Mouse (Mus musculus): ENCODE measurements around the gene Sumo2. TPM values are rescaled to one million over a fixed set of nuclear protein-coding genes. Genes with fewer than 3 reads are reported as not detected.
"Not testable (repeated sequence)": the region's sequence is repeated elsewhere in the genome, so short reads cannot be mapped to it uniquely, and the experiment has no call there.

Sumo2 gene
- polyA plus RNA-seq, 1 experiment from 2014 or later, result 1,013 TPM

DNA sequence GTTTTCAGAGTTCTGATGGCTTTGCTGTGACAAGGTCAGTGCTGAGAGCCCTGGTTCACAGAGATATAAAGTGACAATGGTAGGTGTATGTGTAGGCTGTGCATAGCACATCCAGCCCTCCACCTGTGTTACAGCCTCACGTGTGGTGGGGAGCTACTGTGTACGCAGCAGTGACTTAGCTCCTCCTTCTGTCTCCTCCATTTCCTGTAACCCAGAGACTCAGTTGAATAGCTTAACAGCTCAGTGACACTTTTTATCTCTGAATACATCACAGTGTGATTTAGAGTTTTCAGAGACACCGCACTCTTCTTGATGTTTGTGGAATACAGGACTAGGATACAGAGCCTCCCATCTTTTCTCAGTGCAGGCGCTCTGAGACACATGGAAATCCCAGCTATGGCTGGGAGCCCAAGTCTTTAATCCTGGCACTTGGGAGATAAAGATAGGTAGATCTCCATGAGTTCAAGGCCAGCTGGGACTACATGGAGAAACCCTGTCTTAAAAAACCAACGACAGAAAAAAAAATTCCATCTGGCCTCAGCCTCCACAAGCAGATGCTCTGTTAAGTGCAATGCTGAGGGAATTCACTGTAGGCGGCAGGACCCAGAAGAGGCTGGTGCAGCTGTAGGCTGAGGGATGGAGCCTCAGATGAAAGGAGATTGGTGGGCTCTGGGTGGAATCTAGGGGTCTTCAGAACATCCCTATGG is 54.4 kb downstream of the Sumo2 start:
- TF ChIP-seq CTCF (IDR thresholded peaks at IDR 0.05; ENCODE audit: low read depth), result no peak
- 78% methylated on average over 6 of the region's 6 CpGs for WGBS
- 0 out of 2 replicates have a peak, but pooled peaks cover 3% of the 10 kb centered on the region for H3K4me1 ChIP-seq (replicated peaks; ENCODE audit: insufficient read depth, low read length)
- H3K4me3 ChIP-seq (replicated peaks; ENCODE audit: low read depth, low read length), result no peak overlapping the region
- no peak overlapping the region for H3K27ac ChIP-seq
- no peak overlapping the region for H3K4me2 ChIP-seq (ENCODE audit: low read length)
- no peaks in the 10 kb centered on the region for H3K27me3 ChIP-seq (ENCODE audit: insufficient read depth, low read length)
- no peak overlapping the region for H3K9ac ChIP-seq (ENCODE audit: low read depth, low read length)
- no peaks in the 10 kb centered on the region for H3K36me3 ChIP-seq (ENCODE audit: insufficient read depth, low read length)
- H3K9me3 ChIP-seq (replicated peaks; ENCODE audit: low read length), result no peaks in the 10 kb centered on the region
- ATAC-seq (replicated peaks; ENCODE audit: low FRiP score, low read depth) (no peak), DNase-seq (ENCODE audit: low spot score) (no peak)

DNA sequence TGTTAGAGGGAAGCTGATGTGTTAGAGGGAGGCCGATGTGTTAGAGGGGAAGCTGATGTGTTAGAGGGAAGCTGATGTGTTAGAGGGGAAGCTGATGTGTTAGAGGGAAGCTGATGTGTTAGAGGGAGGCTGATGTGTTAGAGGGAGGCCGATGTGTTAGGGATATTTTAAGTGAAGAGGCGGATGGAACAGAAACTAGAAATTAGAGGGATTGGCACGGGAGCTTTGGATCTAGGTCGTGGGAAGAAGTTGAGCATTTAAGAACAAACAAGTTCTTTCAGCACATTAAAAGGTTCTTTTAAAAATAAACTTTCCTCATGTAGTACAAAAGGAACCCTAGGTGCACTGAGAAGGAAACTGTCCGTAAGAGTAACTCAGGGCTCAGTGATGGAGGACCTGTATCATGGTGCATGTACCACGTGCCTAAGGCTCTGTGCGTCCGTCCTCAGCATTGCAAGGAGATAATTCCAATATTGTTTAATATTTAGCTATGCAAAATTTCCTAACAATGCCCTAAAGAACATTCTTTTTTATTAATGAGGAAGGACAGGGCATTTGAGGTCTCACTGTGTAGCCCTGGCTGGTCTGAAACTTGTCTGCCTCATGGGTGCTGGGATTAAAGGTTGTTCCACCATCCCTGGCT is 57.7 kb downstream of the Sumo2 start:
- H3K4me1 ChIP-seq (replicated peaks; ENCODE audit: insufficient read depth, low read length), result peaks cover 11% of the 10 kb centered on the region; the same call in 1 of the 2 replicates
- no peak for DNase-seq (ENCODE audit: low spot score)
- H3K9ac ChIP-seq (ENCODE audit: low read depth, low read length), result no peak overlapping the region
- no peak for ATAC-seq (replicated peaks; ENCODE audit: low FRiP score, low read depth)
- H3K27me3 ChIP-seq (ENCODE audit: insufficient read depth, low read length), result no peaks in the 10 kb centered on the region
- no peak for TF ChIP-seq CTCF (IDR thresholded peaks at IDR 0.05; ENCODE audit: low read depth)
- H3K27ac ChIP-seq, result no peak overlapping the region
- no peaks in the 10 kb centered on the region for H3K36me3 ChIP-seq (ENCODE audit: insufficient read depth, low read length)
- no peak overlapping the region for H3K4me2 ChIP-seq (ENCODE audit: low read length)
- no peak overlapping the region for H3K4me3 ChIP-seq (replicated peaks; ENCODE audit: low read depth, low read length)
- WGBS, result 88% methylated on average over 9 of the region's 9 CpGs
- no peaks in the 10 kb centered on the region for H3K9me3 ChIP-seq (replicated peaks; ENCODE audit: low read length)

DNA sequence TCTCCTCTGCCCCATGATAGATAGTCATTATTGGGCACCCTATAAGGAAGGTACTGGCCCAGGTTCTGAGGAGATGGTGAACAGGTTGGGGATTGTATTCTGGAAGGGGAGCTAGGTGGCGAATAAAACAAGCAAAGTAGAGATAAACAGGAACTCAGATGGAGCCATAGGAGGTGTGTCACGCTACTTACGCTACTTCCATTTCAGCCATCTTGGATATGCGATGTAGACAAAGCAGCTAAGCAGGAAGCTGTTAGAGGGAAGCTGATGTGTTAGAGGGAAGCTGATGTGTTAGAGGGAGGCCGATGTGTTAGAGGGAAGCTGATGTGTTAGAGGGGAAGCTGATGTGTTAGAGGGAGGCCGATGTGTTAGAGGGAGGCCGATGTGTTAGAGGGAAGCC is 58.7 kb downstream of the Sumo2 start:
- peaks cover 19% of the 10 kb centered on the region; the same call in 1 of the 2 replicates for H3K4me1 ChIP-seq (replicated peaks; ENCODE audit: insufficient read depth, low read length)
- not testable (repeated sequence) for H3K9ac ChIP-seq (ENCODE audit: low read depth, low read length); H3K9me3 ChIP-seq (replicated peaks; ENCODE audit: low read length); H3K4me2 ChIP-seq (ENCODE audit: low read length); H3K27ac ChIP-seq; H3K36me3 ChIP-seq (ENCODE audit: insufficient read depth, low read length); H3K4me3 ChIP-seq (replicated peaks; ENCODE audit: low read depth, low read length); DNase-seq (ENCODE audit: low spot score); ATAC-seq (replicated peaks; ENCODE audit: low FRiP score, low read depth); H3K27me3 ChIP-seq (ENCODE audit: insufficient read depth, low read length)
- WGBS, result 85% methylated on average over 7 of the region's 7 CpGs

DNA sequence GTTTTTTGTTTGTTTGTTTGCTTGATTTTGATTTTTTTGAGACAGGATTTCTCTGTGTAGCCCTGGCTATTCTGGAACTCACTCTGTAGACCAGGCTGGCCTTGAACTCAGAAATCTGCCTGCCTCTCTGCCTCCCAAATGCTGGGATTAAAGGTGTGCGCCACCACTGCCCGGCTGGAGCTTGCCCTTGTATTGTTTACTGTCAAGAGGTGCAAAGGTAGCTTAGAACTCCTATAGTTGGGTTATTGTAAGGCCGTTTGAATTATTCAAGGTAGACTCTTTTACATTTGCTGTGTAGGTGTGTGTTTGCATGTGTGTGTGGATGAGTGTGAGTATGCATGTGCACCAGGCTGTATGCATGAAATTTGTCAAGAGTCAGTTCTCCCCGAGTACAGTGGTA is 59.4 kb downstream of the Sumo2 start:
- H3K4me3 ChIP-seq (replicated peaks; ENCODE audit: low read depth, low read length), result peak overlapping the region; percentile 82; the same call in 1 of the 2 replicates
- ATAC-seq (replicated peaks; ENCODE audit: low FRiP score, low read depth), result not testable (repeated sequence)

DNA sequence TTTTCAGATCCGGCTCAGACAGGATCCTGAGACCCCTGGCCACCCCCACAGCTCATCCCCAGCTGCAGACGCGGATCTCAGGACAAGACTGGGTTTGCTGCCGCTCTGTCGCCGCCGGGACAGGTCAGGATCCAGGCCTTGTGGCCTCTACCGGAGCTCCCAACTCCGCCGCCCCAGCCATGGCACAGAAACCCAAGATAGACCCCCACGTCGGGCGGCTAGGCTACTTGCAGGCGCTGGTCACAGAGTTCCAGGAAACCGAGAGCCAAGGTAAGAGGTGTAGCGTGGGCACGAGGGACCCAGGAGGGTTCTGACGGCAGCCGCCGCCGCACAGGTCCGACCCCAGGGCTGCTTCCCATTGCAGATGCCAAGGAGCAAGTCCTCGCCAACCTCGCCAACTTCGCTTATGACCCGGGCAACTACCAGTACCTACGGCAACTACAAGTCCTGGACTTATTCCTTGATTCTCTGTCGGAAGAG is 60.3 kb downstream of the Sumo2 start:
- H3K4me3 ChIP-seq (replicated peaks; ENCODE audit: low read depth, low read length), result peak overlapping the region; percentile 82
- H3K9me3 ChIP-seq (replicated peaks; ENCODE audit: low read length), result no peaks in the 10 kb centered on the region
- TF ChIP-seq CTCF (IDR thresholded peaks at IDR 0.05; ENCODE audit: low read depth), result no peak
- peak overlapping the region; percentile 87 for H3K9ac ChIP-seq (ENCODE audit: low read depth, low read length)
- DNase-seq (ENCODE audit: low spot score) (no peak), ATAC-seq (replicated peaks; ENCODE audit: low FRiP score, low read depth) (no peak; the same call in 1 of the 2 replicates)
- H3K4me1 ChIP-seq (replicated peaks; ENCODE audit: insufficient read depth, low read length), result peaks cover 19% of the 10 kb centered on the region; the same call in 1 of the 2 replicates
- H3K36me3 ChIP-seq (ENCODE audit: insufficient read depth, low read length), result no peaks in the 10 kb centered on the region
- peak overlapping the region; percentile 98 for H3K4me2 ChIP-seq (ENCODE audit: low read length)
- no peaks in the 10 kb centered on the region for H3K27me3 ChIP-seq (ENCODE audit: insufficient read depth, low read length)
- 3% methylated on average over 28 of the region's 28 CpGs for WGBS
- peak overlapping the region; percentile 51 for H3K27ac ChIP-seq

More for the DNA sequence above, 59.4 kb downstream of the Sumo2 start:
- H3K27ac ChIP-seq; H3K27me3 ChIP-seq (ENCODE audit: insufficient read depth, low read length); H3K9ac ChIP-seq (ENCODE audit: low read depth, low read length); H3K36me3 ChIP-seq (ENCODE audit: insufficient read depth, low read length); H3K9me3 ChIP-seq (replicated peaks; ENCODE audit: low read length); DNase-seq (ENCODE audit: low spot score): not testable (repeated sequence)
- peaks cover 19% of the 10 kb centered on the region; the same call in 1 of the 2 replicates for H3K4me1 ChIP-seq (replicated peaks; ENCODE audit: insufficient read depth, low read length)
- peak overlapping the region; percentile 98 for H3K4me2 ChIP-seq (ENCODE audit: low read length)
- WGBS, result 84% methylated on average over 4 of the region's 4 CpGs

DNA sequence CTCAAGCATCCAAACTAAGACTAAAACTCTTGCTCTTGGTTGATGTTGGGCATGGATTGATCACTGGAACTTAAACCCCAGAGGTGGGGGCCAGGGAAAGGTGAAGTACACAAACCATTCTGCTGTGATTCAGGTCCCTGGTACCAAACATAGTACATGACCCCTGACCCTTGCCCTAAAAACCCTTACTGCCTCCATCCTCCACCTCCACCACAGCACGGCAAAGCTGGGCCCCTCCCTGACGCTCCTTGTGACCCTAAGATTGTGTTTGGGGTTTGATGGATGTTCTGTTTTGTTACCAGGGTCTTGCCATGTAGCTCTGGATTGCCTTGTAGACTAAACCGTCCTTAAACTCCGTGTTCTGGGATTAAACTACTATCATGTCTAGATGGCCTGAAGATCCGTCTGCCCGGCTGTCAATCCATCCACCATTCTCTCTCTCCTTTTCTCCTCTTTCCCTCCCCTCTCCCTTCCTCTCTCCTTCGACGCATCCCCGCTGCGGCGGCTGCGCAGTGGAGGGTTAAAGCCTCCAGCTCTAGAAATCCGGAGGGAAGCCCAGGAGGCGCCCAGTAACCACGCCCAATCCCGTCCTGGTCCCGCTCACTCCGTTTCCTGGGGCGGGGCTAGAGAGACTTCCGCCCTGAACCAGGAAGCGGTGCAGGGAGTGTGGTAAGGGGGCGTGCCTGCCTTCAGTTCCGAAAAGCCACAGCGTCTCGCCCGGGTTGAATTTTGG is 60.9 kb downstream of the Sumo2 start, which contains the start of gene Armc7:
Gene Armc7 (plus strand): TSS at position 643 of the 733 bp plus-strand sequence.
- TF ChIP-seq CTCF (IDR thresholded peaks at IDR 0.05; ENCODE audit: low read depth), result no peak; the same call in 1 of the 2 replicates
- Histone ChIP-seq H3K36me3 (ENCODE audit: insufficient read depth, low read length) (no peaks in the 10 kb centered on the region), H3K27ac (peak within 1 kb of the TSS; percentile 51), H3K4me3 (replicated peaks; ENCODE audit: low read depth, low read length) (peak within 1 kb of the TSS; percentile 82), H3K4me2 (ENCODE audit: low read length) (peak within 1 kb of the TSS; percentile 98), H3K27me3 (ENCODE audit: insufficient read depth, low read length) (no peaks in the 10 kb centered on the region), H3K9ac (ENCODE audit: low read depth, low read length) (peak within 1 kb of the TSS; percentile 87), H3K4me1 (replicated peaks; ENCODE audit: insufficient read depth, low read length) (peaks cover 19% of the 10 kb centered on the region; the same call in 1 of the 2 replicates), H3K9me3 (replicated peaks; ENCODE audit: low read length) (no peaks in the 10 kb centered on the region)
- DNase-seq (ENCODE audit: low spot score) (peak; percentile 98), ATAC-seq (replicated peaks; ENCODE audit: low FRiP score, low read depth) (peak; percentile 93)
- WGBS, result under 1% methylated on average over 26 of the region's 26 CpGs
